Mouse (Mus musculus): ENCODE data around the gene Farp1.

- TF ChIP-seq CTCF (IDR thresholded peaks at IDR 0.05; ENCODE audit: borderline replicate concordance, extremely low read depth, insufficient read depth, insufficient read length) (no peak), POLR2A (IDR thresholded peaks at IDR 0.05; ENCODE audit: borderline replicate concordance, extremely low read depth, insufficient read depth, insufficient read length, poor library complexity, severe bottlenecking) (no peak)
Observed at GRCm38 (mm10) chr14:121175861-121176260, 140.9 kb downstream of the Farp1 start.
